Mouse (Mus musculus) limb, embryonic 14.5 days (tissue): Measurements from ENCODE around the gene Plxdc1. TPM values are rescaled to one million over a fixed set of nuclear protein-coding genes. Genes with fewer than 3 reads are reported as not detected.

ENCODE experiments used
- ATAC-seq: fragments of 200-750 bp; cut with Nextera tagmentation; 2 replicates; pipeline ENCODE4 v1.8.0; 2017; ENCODE audit warnings: low read depth, moderate number of reproducible peaks, moderate TSS enrichment; ENCODE audit not compliant: low FRiP score
- DNase-seq: peaks from one replicate; pipeline ENCODE4 v3.0.0-alpha.2; 2015; ENCODE audit warnings: low spot score
- H3K27ac ChIP-seq: fragments of 300-500 bp; sonication (generic); replicated peaks from 2 replicates; pipeline ENCODE4 v1.5.1; 2014; ENCODE audit warnings: low read depth, mild to moderate bottlenecking, low read length, moderate library complexity, mixed read lengths
- H3K27me3 ChIP-seq: fragments of 300-500 bp; sonication (generic); 2 replicates; pipeline ENCODE4 v1.6.1; 2014; ENCODE audit warnings: low read length, mixed read lengths; ENCODE audit not compliant: control insufficient read depth, insufficient read depth
- H3K36me3 ChIP-seq: fragments of 300-500 bp; sonication (generic); 2 replicates; pipeline ENCODE4 v1.6.1; 2014; ENCODE audit warnings: mild to moderate bottlenecking, low read length, moderate library complexity, mixed read lengths; ENCODE audit not compliant: control insufficient read depth, insufficient read depth
- H3K4me1 ChIP-seq: fragments of 300-500 bp; sonication (generic); 2 replicates; pipeline ENCODE4 v1.6.1; 2014; ENCODE audit warnings: antibody characterized with exemption, low read length, mixed read lengths; ENCODE audit not compliant: control insufficient read depth, insufficient read depth
- H3K4me2 ChIP-seq: fragments of 300-500 bp; sonication (generic); replicated peaks from 2 replicates; pipeline ENCODE4 v1.6.1; 2014; ENCODE audit warnings: low read depth, mild to moderate bottlenecking, low read length, moderate library complexity; ENCODE audit not compliant: severe bottlenecking
- H3K4me3 ChIP-seq: fragments of 300-500 bp; sonication (generic); replicated peaks from 2 replicates; pipeline ENCODE4 v1.5.1; 2014; ENCODE audit warnings: low read length
- H3K9ac ChIP-seq: fragments of 300-500 bp; sonication (generic); 2 replicates; pipeline ENCODE4 v1.6.1; 2014; ENCODE audit warnings: mild to moderate bottlenecking, low read depth, low read length, moderate library complexity; ENCODE audit not compliant: severe bottlenecking
- H3K9me3 ChIP-seq: fragments of 300-500 bp; sonication (generic); 2 replicates; pipeline ENCODE4 v1.6.1; 2016; ENCODE audit warnings: low read length; ENCODE audit not compliant: control insufficient read depth
- POLR2A ChIP-seq: fragments of 200-500 bp; IDR thresholded peaks from 2 replicates; pipeline ENCODE4 v1.8.0; 2012; ENCODE audit warnings: inconsistent platforms, mild to moderate bottlenecking, moderate library complexity, borderline replicate concordance; ENCODE audit not compliant: insufficient read depth, insufficient read length; ENCODE audit errors: extremely low read depth
- WGBS: fragments of 180-500 bp; shearing (Covaris S2); extraction: QIAGEN DNeasy Blood & Tissue Kit; methylation state at CpG from one replicate; pipeline ENCODE4 v1.1.7; 2014; 5-methylcytosine and 5-hydroxymethylcytosine counted together
- polyA plus RNA-seq, 2 experiments: library from polyadenylated mRNA; depleted of rRNA in 1 of 2; stranded (reverse) in 1 of 2; unstranded in 1 of 2; fragments of >200 nt; fragmentation: Nextera tagmentation in 1 of 2; extraction: Ambion mirVana in 1 of 2; gene quantifications; 2 replicates each; pipeline versions ENCODE4 v1.2.1 to v1.2.3; 2012 to 2014

The Plxdc1 gene
- polyA plus RNA-seq, 2 experiments: 1.0 to 1.1 TPM

- no peak overlapping the region for H3K4me2 ChIP-seq
- WGBS: 75% methylated on average over 15 of the region's 15 CpGs
Measured at GRCm38 (mm10) chr11:97942420-97943111, 43.7 kb downstream of the Plxdc1 start.

GRCm38 (mm10) chr11:97937469-97938105 lies 48.7 kb downstream of the Plxdc1 start:
- no peak for ATAC-seq
- peak; percentile 22 for DNase-seq

More at GRCm38 (mm10) chr11:97942420-97943111, 43.7 kb downstream of the Plxdc1 start:
- no peaks in the 10 kb centered on the region for H3K4me1 ChIP-seq
- no peak for TF ChIP-seq POLR2A
- no peak overlapping the region for H3K4me3 ChIP-seq
- H3K9ac ChIP-seq: no peak overlapping the region
- H3K27me3 ChIP-seq: no peaks in the 10 kb centered on the region
- no peaks in the 10 kb centered on the region for H3K9me3 ChIP-seq
- no peaks in the 10 kb centered on the region for H3K36me3 ChIP-seq
- no peak overlapping the region for H3K27ac ChIP-seq
- ATAC-seq (no peak), DNase-seq (no peak)

GRCm38 (mm10) chr11:97936758-97937157 lies 49.5 kb downstream of the Plxdc1 start:
- H3K27me3 ChIP-seq: no peaks in the 10 kb centered on the region

More at GRCm38 (mm10) chr11:97937469-97938105, 48.7 kb downstream of the Plxdc1 start:
- Histone ChIP-seq H3K9ac (no peak overlapping the region), H3K4me3 (no peak overlapping the region), H3K4me1 (no peaks in the 10 kb centered on the region), H3K27me3 (no peaks in the 10 kb centered on the region), H3K9me3 (no peaks in the 10 kb centered on the region), H3K27ac (no peak overlapping the region), H3K4me2 (no peak overlapping the region), H3K36me3 (no peaks in the 10 kb centered on the region)
- TF ChIP-seq POLR2A: no peak
- WGBS: 59% methylated on average over 2 of the region's 2 CpGs

GRCm38 (mm10) chr11:97935913-97936575 lies 50.2 kb downstream of the Plxdc1 start:
- Histone ChIP-seq H3K4me3 (no peak overlapping the region), H3K9ac (no peak overlapping the region), H3K27me3 (no peaks in the 10 kb centered on the region), H3K36me3 (no peaks in the 10 kb centered on the region), H3K27ac (no peak overlapping the region), H3K9me3 (no peaks in the 10 kb centered on the region), H3K4me1 (no peaks in the 10 kb centered on the region), H3K4me2 (no peak overlapping the region)
- DNase-seq (no peak), ATAC-seq (no peak)
- WGBS: 50% methylated on average over 4 of the region's 4 CpGs
- TF ChIP-seq POLR2A: no peak

More at GRCm38 (mm10) chr11:97936758-97937157, 49.5 kb downstream of the Plxdc1 start:
- 42% methylated on average over 3 of the region's 3 CpGs for WGBS
- H3K4me2 ChIP-seq: no peak overlapping the region
- TF ChIP-seq POLR2A: no peak
- no peaks in the 10 kb centered on the region for H3K4me1 ChIP-seq
- ATAC-seq (no peak), DNase-seq (peak; percentile 60)
- no peak overlapping the region for H3K9ac ChIP-seq
- no peak overlapping the region for H3K27ac ChIP-seq
- H3K9me3 ChIP-seq: no peaks in the 10 kb centered on the region
- no peaks in the 10 kb centered on the region for H3K36me3 ChIP-seq
- H3K4me3 ChIP-seq: no peak overlapping the region

GRCm38 (mm10) chr11:97933553-97933952 lies 52.7 kb downstream of the Plxdc1 start:
- WGBS: 68% methylated on average over 1 of the region's 1 CpGs
- H3K27me3 ChIP-seq: no peaks in the 10 kb centered on the region
- TF ChIP-seq POLR2A: no peak
- H3K4me3 ChIP-seq: no peak overlapping the region
- no peaks in the 10 kb centered on the region for H3K9me3 ChIP-seq
- DNase-seq (no peak), ATAC-seq (no peak)
- no peak overlapping the region for H3K9ac ChIP-seq
- no peaks in the 10 kb centered on the region for H3K36me3 ChIP-seq
- no peaks in the 10 kb centered on the region for H3K4me1 ChIP-seq
- H3K27ac ChIP-seq: no peak overlapping the region
- H3K4me2 ChIP-seq: no peak overlapping the region
